Mouse (Mus musculus) left cerebral cortex, postnatal 4 days (tissue): ENCODE measurements around the gene Aoc2. TPM values are rescaled to one million over a fixed set of nuclear protein-coding genes. Genes with fewer than 3 reads are reported as not detected.
"Not testable (repeated sequence)": the region's sequence is repeated elsewhere in the genome, so short reads cannot be mapped to it uniquely, and the experiment has no call there.

ENCODE experiments used
- DNase-seq: peaks from one replicate; pipeline ENCODE4 v3.0.0-alpha.2; 2022
- intact Hi-C: fragments of 180-260 bp; cut with DNase I; formaldehyde crosslinking; loops from one replicate; pipeline ENCODE4 v1.15.1; 2025
- total RNA-seq, 2 experiments: library from RNA; stranded (reverse); gene quantifications; 2 replicates each; pipeline ENCODE4 v1.2.3; 2021

Aoc2 gene
- total RNA-seq, 2 experiments from 2014 or later: 6.2 to 6.6 TPM

DNA sequence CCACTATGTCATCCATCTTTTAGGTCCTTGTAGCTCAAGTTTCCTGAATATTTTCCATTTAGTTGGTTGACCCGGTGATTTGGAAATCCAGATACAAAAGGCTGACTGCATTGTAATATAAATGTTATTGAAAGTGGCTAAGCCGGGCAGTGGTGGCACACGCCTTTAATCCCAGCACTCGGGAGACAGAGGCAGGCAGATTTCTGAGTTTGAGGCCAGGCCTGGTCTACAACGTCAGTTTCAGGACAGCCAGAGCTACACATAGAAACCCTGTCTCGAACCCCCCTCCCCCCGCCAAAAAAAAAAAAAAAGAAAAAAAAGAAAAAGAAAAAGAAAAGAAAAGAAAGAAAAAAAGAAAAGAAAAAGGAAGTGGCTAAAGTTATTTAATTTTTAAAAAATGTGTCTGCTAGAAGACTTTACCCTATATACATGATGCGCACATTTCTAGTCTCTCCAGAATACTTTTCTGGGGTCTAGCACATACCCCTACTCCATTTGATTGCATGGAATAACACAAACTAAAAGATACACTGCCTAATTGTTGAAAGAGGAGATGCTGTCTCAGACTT is 9.7 kb upstream of the Aoc2 start:
- DNase-seq: no peak
- intact Hi-C loops: no loop called here

DNA sequence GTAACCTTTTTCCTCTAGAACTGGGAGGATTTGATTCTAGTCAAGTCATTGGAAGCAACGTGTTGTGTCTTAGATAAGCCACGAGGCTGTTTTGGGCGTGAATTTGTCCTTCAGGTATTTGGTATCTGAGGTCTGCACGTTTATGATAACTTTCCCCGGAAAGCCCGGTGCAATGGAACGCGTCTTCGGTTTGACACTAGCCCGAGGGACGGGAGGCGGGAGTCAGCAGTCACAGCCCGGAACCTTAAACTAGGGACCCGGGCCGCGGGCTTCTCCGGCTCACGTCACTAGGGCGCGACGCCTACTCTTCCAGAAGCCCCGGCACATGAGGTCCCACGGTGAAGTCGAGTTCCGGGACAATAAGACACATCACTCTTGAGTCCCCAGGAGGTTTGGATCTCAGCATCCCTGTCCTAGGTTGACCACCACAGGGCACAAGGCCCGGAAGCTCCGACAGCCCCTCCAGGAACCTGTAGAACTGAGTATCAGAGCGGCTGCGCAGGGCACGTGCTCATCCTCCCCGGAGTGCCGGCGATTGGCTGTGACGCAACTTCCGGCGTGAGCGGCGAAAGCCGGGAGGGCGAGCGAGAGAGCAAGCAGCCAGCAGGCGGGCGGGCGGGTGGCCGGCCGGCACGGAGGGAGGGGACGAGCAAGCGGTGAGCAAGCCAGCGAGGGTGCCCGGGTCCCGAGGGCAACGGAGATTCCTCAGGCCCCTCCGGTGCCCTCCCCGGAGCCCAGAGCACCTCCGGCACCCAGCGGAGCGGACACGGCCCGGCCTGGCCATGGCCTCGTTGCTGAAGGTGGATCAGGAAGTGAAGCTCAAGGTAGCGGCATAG is 9.0 kb upstream of the Aoc2 start, which contains the start of gene Psme3:
TSS of gene Psme3 (plus strand) at position 549 of the 836 bp plus-strand sequence.
- DNase-seq: peak; percentile 92
- intact Hi-C loops: no loop called here

DNA sequence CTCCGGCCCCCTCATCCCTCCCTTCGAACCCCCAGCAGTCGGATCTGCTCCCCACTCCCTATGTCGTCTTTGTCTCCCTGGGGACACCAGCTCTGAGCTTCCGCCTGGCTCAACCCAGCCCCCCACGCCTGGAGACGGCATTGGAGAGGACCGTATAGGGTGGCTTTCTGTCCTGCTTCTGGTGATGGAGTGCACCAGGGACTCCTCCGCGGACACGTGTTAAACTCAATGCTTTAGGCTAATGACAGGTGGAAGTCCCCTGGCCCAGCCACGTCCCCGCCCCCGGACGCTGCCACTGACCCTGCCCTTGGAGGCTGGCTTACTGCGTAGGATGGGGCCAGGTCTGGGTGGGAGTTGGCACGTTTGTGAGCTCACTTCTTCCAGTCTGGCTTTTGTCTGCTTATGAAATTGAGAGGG is 8.4 kb upstream of the Aoc2 start:
- intact Hi-C loops: no loop called here
- peak; percentile 36 for DNase-seq

DNA sequence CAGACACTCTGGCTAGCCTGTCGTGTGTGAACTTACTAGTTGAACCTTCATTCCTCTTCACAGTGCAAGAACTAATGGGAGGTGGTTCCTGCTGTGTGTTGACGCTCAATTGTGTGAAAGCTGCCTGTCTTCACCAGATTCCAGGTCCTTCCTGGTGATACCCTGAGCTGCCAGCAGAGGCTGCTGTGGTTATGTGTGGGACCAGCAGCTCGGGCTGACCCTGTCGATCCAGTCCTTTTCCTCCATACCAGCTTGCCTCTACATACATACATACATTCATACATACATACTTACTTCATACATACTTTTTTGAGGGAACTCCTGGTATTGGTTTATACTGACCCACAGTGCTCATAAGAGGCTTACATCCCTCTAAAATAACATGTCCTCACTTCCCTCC is 1.3 kb upstream of the Aoc2 start:
- intact Hi-C loops: loop anchor here (2.0 kb wide), 1 partner anchor 71 kb away; no protein-coding TSS in a partner anchor
- DNase-seq: peak; percentile 77

DNA sequence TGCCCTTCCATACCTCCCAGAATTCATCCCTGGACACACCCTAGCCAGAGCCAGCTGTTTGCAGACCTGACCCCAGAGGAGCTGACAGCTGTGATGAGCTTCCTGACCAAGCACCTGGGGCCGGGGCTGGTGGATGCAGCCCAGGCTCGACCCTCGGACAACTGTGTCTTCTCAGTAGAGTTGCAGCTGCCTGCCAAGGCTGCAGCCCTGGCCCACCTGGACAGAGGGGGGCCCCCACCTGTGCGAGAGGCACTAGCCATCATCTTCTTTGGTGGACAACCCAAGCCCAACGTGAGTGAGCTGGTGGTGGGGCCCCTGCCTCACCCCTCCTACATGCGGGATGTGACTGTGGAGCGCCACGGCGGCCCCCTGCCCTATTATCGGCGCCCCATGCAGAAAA is 338 bp downstream of the Aoc2 start:
- intact Hi-C loops: loop anchor here (2.0 kb wide), 1 partner anchor 70 kb away; no protein-coding TSS in a partner anchor

DNA sequence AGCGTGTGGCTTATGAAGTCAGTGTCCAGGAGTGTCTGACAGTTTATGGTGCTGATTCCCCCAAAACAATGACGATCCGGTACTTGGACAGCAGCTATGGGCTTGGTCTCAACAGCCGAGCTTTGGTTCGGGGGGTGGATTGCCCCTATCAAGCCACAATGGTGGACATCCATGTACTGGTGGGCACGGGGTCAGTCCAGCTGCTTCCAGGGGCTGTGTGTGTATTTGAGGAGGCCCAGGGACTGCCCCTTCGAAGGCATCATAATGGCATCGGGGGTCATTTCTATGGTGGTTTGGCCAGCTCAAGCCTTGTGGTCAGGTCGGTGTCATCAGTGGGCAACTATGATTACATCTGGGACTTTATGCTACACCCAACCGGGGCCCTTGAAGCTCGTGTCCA is 1.3 kb downstream of the Aoc2 start:
- no peak for DNase-seq
- intact Hi-C loops: no loop called here

More for the DNA sequence above, 338 bp downstream of the Aoc2 start:
- not testable (repeated sequence) for DNase-seq

DNA sequence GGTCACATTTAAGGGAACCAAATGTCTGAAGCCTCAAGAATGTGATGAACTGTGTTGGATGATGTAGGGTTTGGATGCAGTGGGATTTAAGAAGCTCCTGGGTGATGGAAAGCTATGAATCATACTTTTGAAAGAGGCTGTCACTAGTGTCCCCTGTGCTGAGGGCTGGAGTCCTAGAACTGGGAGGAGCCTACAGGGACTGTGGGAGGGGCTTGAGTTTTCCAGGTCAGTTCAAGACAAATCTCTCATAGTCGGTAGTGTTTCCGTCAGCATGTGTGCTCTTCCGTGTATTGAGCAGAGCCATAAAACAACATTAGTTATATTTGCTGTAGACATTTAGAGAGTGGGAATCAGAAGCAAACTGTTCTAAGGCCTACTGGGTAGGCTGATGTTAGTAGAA is 2.4 kb downstream of the Aoc2 start:
- intact Hi-C loops: no loop called here
- no peak for DNase-seq

DNA sequence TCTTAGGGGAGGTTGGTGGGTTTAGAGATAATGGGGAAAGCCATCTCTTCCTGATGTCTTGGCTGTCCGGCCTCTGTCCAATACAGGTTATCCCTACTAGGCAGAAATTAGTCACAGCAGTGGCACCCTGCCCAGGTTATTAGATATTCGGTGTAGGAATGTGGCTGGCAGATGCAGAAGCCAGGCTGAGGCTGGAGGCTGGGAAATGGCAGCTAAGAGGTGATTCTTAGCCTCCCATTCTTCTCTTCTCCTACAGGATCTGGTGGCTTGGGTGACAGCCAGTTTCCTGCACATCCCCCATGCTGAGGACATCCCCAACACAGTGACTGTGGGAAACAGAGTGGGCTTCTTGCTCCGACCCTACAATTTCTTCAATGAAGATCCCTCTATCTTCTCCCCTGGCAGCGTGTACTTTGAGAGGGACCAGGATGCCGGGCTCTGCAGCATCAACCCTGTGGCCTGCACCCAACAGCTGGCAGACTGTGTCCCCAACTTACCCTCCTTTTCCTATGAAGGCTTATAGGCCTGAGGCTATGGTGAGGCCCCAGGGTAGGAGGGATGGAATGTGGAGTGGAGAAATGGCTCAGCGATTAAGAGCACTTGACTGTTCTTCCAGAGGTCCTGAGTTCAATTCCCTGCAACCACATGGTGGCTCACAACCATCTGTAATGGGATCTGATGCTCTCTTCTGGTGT is 4.2 kb downstream of the Aoc2 start:
- intact Hi-C loops: no loop called here
- peak; percentile 19 for DNase-seq

DNA sequence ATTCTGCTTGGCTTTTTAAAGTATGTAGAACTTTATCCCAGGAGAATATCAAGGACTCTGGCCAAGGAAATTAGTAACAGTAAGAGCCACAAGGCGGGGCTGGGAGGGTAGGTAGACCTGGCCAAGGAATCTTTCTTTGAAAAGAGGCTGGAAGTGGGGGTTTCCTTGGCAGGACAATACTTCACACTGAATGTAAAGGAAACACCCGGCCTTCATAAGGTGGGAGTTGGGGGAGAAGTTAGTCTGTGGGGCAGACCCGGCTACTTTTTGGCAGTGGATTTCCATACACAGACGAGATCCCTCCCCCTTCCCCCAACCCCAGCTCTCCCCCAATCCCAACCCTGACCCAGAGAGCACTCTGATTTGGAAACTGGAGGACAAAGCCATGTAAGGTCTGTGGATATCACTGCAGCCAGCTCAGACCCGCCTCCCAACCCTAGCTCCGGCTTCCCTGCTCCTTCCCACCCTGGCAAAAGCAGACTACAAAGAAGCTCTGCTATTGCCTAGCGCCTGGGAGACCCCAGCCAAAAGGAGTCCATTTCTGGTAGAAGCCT is 5.6 kb downstream of the Aoc2 start, which contains the start of gene Aoc3:
TSS of gene Aoc3 (plus strand) at position 235 of the 554 bp plus-strand sequence.
- no peak for DNase-seq
- intact Hi-C loops: no loop called here

DNA sequence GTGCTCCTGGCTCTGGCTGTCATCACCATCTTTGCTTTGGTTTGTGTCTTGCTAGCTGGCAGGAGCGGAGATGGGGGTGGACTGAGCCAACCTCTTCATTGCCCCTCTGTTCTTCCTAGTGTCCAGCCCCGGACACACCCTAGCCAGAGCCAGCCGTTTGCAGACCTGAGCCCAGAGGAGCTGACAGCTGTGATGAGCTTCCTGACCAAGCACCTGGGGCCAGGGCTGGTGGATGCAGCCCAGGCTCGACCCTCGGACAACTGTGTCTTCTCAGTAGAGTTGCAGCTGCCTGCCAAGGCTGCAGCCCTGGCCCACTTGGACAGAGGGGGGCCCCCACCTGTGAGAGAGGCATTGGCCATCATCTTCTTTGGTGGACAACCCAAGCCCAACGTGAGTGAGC is 6.1 kb downstream of the Aoc2 start:
- intact Hi-C loops, DNase-seq: not testable (repeated sequence)

DNA sequence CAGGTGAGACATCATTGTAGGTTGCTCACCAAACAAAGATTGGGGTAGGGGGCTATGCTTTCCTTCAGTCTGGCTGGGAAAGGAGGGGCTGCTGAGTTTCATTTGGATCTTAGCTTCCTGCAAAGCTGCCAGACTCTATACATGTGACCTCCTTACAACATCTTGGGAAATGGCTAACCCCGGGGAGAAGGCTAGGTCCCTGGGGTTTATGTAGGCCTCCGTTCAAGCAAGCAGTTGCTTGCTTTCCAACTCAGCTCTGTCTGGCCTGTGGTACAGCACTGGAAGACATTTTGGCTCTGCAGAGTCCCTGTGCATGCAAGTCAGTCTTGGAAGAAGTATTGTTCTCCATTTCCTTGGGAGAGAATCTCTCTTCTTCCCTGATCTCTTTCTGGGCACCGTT is 7.7 kb downstream of the Aoc2 start:
- no peak for DNase-seq
- intact Hi-C loops: no loop called here

DNA sequence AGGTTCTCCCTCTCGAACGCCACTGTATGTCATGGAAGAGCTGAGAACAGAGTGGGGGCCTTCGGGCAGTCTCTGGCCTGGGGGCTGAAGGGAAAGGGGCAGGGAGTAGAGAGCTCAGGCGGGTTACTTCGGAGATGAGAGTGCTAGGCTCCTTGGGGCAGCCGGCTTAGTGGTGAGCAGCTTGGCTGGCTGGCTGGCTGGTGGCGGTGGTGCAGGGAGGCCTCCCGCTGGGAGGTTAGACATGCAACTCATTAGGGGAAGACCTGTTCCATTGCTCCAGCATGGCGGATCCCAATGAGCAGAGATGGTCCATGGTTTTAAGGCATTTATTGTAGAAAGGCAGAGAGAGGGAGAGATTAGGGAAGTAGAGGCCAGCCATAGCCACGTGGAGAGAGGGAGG is 9.2 kb downstream of the Aoc2 start:
- DNase-seq: no peak
- intact Hi-C loops: no loop called here

DNA sequence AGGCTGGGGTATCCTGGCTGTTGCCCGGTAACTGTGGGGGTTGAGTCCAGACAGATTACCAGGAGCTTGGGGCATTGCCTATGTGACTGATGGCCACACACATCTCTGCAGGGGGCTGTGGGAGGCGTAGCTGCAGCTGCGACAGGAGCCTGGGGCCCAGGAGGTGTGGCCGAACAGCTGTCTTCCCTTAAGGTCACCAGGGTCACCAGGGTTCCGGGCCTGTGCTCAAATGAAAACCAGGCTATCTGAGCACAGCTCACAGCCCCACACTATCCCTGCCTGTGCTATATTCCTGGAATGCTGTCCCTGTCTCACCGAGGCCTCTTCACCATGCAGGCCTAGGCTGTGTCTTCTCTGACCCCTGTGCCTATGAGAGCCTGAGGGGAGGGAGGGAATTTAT is 9.7 kb downstream of the Aoc2 start:
- DNase-seq: no peak
- intact Hi-C loops: no loop called here

DNA sequence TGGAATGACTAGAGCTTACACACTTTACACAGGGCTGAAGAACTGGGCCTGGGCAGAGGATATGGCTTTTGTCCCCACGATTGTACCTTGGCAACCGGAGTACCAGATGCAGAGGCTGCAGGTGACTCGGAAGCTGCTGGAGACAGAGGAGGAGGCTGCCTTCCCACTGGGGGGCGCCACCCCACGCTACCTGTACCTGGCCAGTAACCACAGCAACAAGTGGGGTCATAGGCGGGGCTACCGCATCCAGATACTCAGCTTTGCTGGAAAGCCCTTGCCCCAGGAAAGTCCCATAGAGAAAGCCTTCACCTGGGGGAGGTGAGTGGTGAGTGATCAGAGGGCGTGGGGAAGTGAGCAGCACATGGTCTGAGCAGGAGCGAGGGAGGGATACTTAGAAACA is 10.8 kb downstream of the Aoc2 start:
- no peak for DNase-seq
- intact Hi-C loops: no loop called here

DNA sequence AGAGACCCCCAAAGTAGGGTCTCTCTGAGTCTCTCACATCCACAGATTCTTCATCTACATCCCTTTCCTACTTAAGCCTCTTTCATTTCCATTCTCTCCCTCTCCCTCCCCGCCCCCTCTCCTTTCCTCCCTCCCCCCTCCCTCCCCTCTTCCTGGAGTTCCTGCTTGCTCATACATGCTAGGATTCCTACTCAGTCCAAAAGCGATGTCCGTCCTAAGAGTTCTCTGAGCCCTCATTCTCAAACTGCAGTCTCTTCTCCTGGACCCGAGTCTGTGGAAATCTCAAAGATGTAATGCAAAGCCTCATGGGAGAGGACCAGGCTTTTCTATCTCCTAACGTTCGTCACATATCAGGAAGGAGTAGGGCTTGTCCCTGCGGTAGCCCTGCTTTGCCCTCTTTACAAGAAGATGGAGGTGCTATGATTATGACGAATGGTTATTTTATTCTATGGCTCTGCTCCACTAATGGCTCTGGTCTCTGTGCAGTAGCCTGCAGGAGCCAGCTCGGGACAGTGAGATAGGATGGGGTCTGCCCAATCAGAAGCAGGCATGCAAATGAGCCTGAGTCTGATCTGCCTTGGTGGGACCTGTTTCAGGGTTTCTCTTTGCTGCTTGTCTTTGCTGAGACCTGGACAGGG is 13.4 kb downstream of the Aoc2 start:
- peak; percentile 28 for DNase-seq
- intact Hi-C loops: no loop called here

DNA sequence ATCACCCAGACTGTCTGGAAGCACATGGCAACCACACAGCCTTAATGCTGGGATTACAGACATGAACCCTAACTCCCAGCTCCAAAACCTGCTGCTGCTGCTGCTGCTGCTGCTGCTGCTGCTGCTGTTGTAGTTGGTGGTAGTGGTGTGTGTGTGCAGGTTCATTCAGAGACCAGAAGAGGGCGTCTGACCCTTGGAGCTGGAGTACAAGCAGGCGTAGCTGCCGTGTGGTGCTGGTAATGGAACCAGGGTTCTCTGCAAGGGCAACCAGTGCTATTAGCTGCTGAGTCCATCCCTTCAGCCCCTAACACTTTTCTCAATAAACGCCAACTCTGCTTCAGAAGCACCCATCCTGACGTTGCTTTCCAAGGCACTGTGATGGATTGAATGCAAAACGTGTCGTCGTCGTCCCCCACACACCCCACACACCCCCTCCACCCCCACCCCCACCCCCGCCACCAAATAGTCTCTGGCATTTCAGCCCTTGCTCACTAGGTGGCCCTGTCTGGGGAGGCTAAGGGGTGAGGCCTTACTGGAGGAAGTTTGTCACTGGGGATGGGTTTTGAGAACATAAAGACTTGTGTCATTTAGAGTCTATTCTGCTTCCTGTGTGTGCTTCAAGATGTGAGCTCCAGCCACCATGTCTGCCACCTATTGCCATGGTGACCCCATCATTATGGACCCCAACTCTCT is 22.4 kb downstream of the Aoc2 start:
- intact Hi-C loops: no loop called here
- no peak for DNase-seq

DNA sequence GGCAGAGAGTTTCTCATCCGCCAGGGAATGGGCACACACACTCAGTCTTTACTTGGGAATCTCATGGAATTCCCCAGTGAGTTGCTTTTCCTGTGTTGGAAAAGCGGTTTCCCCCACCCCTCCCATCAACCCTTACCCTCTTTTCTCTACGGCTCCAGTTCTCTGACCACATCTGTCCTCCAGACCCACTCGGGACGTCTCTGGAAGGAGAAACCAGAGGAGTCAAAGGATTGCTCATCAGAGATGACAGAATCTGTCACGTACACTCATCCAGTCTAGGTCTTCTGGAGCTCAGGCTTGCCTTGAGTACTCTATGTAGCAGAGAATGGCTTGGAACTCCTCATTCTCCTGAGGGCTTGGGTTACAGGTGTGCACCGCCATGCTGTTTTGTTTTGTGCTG is 23.9 kb downstream of the Aoc2 start:
- intact Hi-C loops: no loop called here
- no peak for DNase-seq

DNA sequence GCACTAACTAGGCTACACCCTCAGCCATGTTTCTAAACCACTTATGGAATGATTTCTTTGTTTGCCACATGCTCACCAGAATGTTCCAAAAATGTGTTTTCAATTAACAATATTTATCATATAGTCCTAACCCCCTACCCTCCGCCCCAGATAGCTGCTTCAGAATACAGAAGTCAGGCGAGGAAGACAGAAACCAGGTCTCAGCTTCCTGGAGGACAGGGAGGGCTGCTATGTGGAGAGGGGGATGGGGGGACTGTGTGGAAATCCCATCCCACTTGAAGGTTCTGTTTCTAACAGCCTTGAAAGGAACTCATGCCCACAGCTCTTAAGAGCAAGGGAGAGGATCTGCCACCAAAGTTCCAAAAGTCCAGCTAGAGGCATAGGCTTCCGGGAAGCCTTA is 24.4 kb downstream of the Aoc2 start:
- intact Hi-C loops: no loop called here

DNA sequence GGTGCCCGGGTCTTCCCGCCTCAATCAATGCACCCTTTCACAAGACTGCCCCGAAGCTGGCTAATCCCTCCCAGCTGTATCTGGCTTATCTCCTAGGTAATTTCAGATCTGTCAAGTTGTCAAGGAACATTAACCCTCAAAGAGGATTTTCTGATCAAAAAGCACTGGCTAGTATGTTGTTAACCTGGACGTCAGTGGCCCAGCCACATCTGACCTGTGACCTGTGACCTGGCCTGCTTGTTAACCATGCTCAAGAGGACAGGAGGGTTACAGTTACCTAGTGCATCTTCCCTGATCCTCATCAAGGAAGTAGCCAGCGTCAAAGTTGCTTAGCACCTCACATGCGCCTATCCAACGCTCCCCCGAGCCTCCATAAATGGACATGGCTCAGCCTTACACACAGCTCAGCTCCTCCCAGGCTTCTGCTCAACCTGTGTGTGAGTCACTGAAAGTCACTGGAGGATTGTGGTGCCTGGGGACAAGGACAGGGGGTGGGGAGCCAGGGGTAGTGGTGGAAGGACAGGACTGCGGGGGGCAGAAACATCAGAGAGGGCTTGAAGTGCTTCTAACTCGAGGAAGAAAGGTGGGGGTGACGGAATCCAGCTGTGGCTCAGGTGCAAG is 26.3 kb downstream of the Aoc2 start:
- no peak for DNase-seq
- intact Hi-C loops: no loop called here

More for the DNA sequence above, 24.4 kb downstream of the Aoc2 start:
- no peak for DNase-seq

DNA sequence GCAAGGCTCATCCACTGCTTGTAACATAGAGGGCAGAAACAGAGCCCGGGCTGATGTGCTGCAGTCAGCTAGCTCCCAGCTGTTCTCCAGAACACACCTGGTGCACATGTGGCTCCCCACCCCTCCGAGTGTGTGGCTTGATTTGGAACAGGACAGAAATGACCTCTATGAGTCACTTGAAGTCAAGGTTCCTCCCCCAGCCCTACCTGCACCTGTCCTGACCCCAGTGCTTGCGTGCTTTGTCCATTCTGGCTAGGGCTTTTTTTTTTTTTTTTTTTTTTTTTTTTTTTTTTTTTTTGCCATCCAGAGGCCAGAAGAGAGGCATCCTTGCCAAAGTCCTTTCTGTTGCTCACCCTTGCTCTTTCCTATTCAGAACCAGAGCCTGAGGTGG is 26.9 kb downstream of the Aoc2 start:
- DNase-seq: no peak
- intact Hi-C loops: no loop called here
